Mouse (Mus musculus): ENCODE measurements around the gene Ndp.

- no peak for TF ChIP-seq TAL1 (IDR thresholded peaks at IDR 0.05; ENCODE audit: low read length)
- no peak for TF ChIP-seq GATA1 (IDR thresholded peaks at IDR 0.05; ENCODE audit: low read length)
These were observed 4.0 kb downstream of the Ndp start for GRCm38 (mm10) chrX:16907554-16907953.

Measured in erythroblast, embryonic 14.5 days (primary cell).